Mouse (Mus musculus) kidney, adult 9 months (tissue): Measurements from ENCODE around the gene Tm9sf4.

Experiments used
- DNase-seq: peaks from one replicate; pipeline ENCODE4 v3.0.0; 2022

The Tm9sf4 gene

GRCm38 (mm10) chr2:153160844-153161683, at the start of gene Tm9sf4:
Tm9sf4 (plus strand) TSS chr2:153161303.
- DNase-seq = peak; percentile 94

DNA sequence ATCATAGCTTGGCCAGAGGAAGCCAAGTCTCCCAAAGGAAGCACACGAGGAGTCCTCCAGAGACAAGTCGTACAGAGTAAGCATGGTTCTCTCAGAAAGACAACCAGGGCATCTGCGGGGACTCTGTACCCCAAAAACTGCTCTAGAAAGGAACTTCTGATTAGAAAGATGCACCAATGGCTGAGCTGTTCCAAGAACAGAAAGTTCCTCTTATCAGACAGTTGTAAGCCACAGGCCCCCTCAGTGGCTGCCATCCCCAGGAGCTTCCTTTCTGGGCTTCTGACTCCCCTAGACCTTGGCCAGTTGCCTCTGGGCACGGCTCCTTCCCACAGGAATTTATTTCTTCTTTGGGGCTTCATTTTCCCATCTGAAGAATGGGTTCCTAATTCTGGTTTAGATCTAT, 45.4 kb upstream of the Tm9sf4 start:
- no peak for DNase-seq

DNA sequence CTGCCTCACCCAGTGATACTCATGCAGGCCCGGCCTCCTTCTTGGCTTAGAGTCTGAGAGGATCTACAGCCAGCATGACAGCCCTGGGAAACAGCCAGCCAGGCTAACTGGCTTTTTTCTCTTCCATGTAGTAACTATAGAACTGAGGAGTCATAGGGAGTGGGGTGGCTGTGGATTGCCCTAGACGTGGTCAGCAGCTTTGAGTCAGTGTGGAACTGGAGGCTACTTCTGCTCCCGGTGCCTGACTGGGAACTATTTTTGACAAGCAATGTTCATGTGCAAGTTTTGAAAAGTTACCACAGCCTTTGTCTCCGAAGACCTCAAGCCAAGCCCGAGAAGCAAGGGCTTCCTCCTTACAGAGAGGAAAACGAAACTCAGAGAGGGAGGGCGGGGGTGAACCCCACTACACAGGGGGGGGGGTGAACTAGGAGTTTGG, 44.0 kb upstream of the Tm9sf4 start:
- DNase-seq = no peak

- no peak for DNase-seq
Measured at GRCm38 (mm10) chr2:153119488-153119887, 41.6 kb upstream of the Tm9sf4 start.

- no peak for DNase-seq
Measured at GRCm38 (mm10) chr2:153120126-153120525, 41.0 kb upstream of the Tm9sf4 start.

- no peak for DNase-seq
Measured at GRCm38 (mm10) chr2:153121821-153122615, 39.1 kb upstream of the Tm9sf4 start.

DNA sequence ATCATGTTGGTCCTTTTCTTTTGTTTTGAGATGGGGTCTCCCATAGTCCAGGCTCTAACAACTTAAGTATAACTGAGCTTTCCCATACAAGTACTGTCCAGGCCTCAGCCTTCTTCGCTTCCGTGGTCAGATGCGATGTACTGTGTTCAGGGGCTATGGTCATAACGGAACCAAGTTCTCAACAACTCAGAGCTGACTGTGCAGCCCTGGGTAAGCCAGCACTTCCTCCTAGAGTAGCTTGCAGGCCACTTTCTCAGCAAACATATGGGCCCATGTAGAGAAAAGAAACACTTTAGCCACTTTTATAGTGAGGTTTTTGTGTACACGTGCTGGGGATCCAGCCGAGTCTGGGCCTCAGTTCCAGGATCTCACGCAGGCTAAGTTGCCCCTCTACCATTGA, 38.4 kb upstream of the Tm9sf4 start:
- no peak for DNase-seq

DNA sequence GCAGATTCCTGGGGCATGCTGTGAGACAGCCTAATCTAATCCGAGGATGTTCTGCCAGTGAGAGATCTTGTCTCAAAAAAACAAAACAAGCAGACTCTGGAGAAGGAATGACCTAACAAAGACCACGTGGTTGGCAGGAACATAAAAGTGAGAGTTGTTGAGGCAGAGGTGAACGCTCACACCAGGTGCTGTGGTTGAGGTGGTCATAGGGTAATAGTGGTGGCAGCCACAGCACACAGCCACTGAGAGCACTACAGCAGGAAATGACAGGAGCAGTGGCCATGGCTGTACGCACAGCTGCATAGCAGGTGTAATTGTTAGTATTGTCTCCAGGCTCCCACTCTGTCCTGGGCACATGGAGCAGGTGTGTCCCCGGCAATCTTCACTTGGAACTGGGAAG, 35.2 kb upstream of the Tm9sf4 start:
- no peak for DNase-seq

DNA sequence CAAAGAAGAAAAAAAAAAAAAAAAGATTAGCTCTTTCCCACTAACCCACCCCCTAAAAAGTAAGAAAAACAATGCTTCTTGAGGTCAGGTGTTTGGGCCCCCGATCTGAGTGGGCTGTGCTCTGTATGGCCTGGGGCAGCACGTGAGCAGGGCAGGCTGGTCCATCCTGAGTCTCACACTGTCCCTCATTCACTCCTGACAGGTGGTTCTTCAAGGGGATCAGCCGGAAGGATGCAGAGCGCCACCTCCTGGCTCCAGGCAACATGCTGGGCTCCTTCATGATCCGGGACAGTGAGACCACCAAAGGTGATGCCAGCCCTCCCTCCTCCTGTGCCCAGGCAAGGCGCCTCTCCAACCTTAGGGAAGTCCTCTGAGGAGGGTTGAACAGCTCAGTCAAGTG, 30.1 kb upstream of the Tm9sf4 start:
- DNase-seq = peak; percentile 19

- no peak for DNase-seq
Measured at GRCm38 (mm10) chr2:153134237-153134636, 26.9 kb upstream of the Tm9sf4 start.

GRCm38 (mm10) chr2:153136211-153136610, 24.9 kb upstream of the Tm9sf4 start:
- no peak for DNase-seq

GRCm38 (mm10) chr2:153139158-153139557, 21.9 kb upstream of the Tm9sf4 start:
- DNase-seq = no peak

- peak; percentile 22 for DNase-seq
Measured at GRCm38 (mm10) chr2:153139996-153140613, 21.0 kb upstream of the Tm9sf4 start.

GRCm38 (mm10) chr2:153142620-153143199, 18.4 kb upstream of the Tm9sf4 start:
- DNase-seq = peak; percentile 65

- DNase-seq = no peak
Measured at GRCm38 (mm10) chr2:153145346-153145745, 15.8 kb upstream of the Tm9sf4 start.

DNA sequence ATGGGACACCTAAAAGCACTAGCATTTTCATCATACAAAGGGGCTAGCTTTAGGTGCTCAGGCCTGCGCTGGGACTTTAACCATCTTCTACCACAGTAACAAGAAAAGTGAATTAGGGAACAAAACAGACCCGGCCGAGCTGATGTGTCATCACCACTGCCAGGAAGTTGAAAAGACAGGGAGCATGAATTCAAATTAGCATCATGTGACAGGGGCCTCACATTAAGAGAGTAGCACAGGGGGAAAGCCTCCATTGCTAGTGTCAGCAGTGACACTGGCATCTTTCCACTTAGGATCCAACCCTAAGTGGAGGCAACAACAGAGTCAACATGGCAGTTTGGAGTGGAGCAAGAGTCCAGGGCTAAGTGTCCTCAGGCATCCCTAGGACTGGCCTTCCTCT, 13.9 kb upstream of the Tm9sf4 start:
- no peak for DNase-seq

DNA sequence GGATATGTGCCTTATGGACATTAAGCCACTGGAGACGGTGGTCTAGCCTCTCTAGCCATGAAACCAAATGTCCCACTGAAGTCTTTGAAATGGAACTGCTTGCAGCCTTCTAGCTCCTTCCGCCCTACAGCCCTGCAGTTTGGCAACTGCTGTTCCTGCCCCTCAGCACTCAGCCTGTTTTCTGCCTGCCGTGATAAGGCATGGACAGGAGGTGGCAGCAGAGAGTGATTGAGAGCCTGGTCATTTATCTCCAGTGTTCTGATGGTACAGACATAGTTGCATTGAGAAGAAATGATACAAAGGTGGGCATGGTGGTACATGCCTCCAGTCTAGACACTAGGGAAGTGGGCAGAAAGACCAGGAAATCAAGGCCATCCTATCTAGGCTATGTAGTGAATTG, 13.4 kb upstream of the Tm9sf4 start:
- peak; percentile 70 for DNase-seq

DNA sequence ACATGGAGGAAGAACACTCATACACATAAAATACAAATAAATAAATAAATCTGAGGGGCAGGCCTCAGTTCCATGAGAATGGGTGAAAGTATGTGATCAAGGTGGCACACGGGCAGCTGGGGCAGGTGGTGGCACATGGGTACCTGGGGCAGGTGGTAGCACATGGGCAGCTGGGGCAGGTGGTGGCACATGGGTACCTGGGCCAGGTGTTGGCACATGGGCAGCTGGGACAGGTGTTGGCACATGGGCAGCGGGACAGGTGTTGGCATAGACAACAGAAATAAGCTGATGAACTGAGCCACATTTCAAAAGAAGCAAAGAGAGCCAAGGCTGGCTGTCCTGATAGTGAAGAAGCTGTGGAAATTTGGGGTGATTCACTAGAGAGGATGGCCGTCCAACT, 11.4 kb upstream of the Tm9sf4 start:
- no peak for DNase-seq

DNA sequence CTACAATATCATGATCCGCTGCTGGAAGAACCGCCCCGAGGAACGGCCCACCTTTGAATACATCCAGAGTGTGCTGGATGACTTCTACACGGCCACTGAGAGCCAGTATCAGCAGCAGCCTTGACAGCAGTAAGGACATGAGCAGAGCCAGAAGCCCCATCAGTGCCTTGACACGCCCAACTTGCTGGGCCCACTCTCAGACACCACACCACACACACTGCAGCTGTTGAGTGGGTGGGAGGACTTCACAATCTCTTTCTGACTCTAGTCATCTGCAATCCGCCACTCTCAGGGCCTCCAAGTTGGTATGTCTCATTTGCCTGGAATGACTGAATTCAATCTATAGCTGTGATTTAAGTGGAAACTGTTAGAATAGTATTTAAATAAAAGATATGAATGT, 10.1 kb upstream of the Tm9sf4 start:
- DNase-seq = no peak

GRCm38 (mm10) chr2:153151926-153152665, 9.0 kb upstream of the Tm9sf4 start:
- no peak for DNase-seq

DNA sequence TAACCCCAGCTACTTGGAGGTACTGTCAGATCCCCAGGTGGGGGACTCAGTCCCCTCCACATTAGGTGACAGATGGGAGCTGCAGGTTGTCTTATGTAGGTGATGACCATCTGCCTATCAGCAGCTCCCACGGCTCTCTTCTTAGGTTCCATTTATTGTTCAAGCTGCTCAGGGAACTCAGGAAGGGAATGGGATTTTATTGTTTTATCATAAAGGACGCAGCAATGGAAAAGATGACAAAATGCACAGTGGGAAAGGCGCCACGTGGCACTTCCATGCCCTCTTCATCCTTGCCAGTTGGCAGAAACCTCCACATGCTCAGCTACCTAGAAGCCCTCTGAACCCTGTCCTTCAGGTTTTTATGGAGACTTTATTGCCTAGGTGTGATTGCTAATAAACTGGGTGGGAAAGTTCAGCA, 8.1 kb upstream of the Tm9sf4 start:
- no peak for DNase-seq

DNA sequence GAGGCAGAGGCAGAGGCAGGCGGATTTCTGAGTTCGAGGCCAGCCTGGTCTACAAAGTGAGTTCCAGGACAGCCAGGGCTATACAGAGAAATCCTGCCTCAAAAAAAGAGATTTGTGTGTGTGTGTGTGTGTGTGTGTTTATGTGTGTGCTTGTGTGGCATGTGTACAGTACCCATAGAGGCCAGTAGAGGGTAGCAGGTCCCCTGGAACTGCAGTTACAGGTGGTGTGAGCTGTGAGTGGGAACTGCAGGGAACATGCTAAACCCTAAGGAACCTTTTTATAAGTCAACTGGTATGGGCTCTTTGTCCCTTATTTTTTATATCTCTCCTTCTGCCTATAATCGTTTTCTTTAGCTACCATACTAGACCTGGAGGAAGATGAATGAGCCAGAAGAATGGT, 3.8 kb upstream of the Tm9sf4 start:
- DNase-seq = no peak

DNA sequence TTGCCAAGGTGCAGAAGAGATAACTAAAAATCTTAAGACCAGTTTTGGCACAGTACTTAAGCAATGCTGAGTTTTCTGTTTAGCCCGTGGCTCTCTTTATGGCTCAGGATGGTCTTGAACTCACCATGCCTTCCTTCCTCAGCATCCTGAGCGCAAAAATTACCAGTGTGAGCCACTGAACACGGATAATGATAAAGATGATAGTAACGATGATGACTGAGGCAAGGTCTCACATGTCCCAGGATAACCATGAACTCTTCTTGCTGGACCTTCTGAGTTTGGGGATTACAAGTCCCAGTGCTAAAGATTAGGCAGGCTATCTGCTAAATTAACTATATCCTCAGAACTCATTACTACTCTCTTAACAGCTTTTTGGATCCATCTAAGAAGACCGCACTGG, 970 bp upstream of the Tm9sf4 start:
- DNase-seq = no peak
